Mouse (Mus musculus) kidney, postnatal 10 days (tissue): ENCODE data around the gene Rasa4.
A peak's percentile ranks its signal among the peaks of the same experiment; 100 is the strongest.
"Not testable (repeated sequence)": the region's sequence is repeated elsewhere in the genome, so short reads cannot be mapped to it uniquely, and the experiment has no call there.

ENCODE experiments used
- DNase-seq: peaks from one replicate; pipeline ENCODE4 v3.0.0; 2021; ENCODE audit warnings: mixed read lengths

The Rasa4 gene

DNA sequence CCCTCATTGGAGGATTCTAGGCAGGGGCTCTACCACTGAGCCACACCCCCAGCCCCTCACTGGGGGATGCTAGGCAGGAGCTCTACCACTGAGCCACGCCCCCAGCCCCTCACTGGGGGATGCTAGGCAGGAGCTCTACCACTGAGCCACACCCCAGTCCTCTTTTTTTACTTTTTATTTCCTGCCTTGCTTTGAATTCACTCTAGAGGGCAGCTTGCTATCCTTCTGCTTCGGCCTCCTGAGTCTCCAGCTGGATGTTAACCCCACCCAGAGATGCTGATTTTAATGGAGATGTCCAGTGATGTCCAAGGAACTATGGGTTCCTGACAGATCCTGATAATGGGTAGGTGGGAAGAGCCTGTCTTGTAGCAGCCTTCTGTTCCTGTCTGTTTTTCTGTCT, 14.3 kb upstream of the Rasa4 start:
- DNase-seq = no peak

GRCm38 (mm10) chr5:136073051-136073450, 10.7 kb upstream of the Rasa4 start:
- no peak for DNase-seq

GRCm38 (mm10) chr5:136073526-136073925, 10.2 kb upstream of the Rasa4 start:
- DNase-seq = no peak

GRCm38 (mm10) chr5:136075076-136075475, 8.6 kb upstream of the Rasa4 start:
- DNase-seq = no peak

DNA sequence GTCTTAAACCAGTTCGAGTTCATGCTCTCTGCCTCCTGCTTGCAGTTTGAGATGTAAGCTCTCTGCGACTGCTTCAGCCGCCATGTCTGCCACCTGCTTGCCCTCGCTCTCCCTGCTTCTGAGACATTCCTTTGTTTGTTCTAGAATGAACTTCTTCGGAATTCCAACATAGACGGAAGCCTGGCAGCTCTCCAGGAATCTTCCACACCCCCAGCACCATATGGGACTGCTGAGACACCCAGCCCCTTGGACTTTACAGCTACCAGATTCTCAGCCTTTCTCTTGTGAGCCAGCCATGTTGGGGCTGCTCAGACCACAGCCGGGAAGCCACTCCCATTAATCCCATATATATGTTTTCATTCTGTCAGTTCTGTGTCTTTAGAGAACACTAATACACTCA, 7.4 kb upstream of the Rasa4 start:
- DNase-seq = peak; percentile 71

GRCm38 (mm10) chr5:136077001-136077550, 6.6 kb upstream of the Rasa4 start:
- DNase-seq = no peak

- no peak for DNase-seq
These were observed 5.6 kb upstream of the Rasa4 start for GRCm38 (mm10) chr5:136078136-136078535.

DNA sequence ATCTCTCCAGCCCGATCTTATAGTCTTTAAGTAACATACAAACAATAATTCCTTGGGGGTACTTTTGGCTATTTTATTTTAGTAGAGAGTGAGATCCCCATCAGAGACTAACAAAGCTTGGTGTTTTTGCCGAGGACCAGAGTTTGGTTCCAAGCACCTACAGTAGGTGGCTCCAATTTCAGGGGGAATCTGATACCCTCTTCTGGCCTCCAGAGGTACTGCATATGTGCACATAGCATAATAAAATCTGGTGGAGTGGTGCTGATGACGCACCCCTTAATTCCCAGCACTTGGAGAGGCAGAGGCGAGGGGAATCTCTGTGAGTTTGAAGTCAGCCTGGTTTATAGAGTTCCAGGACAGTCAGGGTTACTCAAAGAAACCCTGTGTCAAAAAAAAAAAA, 1.4 kb upstream of the Rasa4 start:
- DNase-seq = no peak

GRCm38 (mm10) chr5:136084144-136084881, 597 bp downstream of the Rasa4 start:
- DNase-seq = peak; percentile 34

DNA sequence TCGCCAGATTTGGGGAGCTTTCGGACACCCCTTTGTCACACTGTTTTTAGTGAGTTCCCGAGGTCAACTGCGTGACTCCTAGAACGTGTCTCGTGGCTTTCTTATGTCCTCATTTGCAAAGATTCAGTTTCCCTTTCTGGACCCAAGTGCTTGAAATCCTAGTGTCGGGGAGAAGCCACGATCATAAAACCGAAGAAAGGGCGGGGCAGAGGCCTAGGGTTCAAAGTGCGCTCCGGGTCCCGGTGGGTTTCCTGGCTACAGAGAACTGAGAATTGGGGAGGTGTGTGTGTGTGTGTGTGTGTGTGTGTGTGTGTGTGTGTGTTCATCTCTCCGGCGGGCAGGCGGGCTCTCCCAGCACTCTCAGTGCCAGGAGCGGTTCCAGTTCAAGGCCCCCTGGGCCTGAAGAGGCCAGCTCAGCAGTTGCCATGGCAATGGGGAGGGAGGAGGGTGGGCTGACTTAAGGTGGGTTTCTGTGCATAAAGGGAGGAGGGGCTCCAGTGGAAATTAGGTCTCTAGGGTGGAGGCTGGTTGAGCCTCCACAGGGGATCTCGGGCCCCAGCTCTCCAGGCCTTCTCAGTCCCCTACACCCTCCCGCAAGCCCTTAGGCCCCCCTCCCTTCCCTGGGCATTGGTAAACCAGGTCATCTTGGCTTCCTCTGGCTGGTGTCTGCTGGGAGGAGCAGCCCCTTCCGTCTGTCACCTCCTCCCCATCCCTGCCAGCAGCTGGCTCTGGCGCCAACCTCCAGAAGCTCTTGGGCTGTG, 1.4 kb downstream of the Rasa4 start:
- peak; percentile 57 for DNase-seq

DNA sequence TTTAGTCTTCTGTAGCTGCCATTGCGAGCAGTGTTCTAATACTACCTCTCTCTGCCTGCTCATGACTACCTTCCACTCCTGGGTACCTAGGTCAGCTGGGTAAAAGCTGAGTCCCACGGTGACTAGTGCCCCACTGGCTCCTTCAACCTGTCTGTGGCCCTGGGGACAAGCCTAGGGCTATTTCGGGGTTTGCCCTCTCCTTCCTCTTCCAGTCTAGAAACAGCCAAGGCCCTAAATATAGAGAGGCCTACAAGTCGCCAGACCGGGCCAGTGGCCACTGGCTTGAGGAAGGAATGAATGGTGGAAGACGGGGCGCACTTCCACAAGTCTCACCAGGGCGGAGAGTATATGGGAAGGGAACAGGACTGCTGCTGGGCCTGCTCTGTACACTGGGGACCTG, 2.6 kb downstream of the Rasa4 start:
- no peak for DNase-seq

- peak; percentile 53 for DNase-seq
These were observed 5.3 kb downstream of the Rasa4 start for GRCm38 (mm10) chr5:136088821-136089575.

DNA sequence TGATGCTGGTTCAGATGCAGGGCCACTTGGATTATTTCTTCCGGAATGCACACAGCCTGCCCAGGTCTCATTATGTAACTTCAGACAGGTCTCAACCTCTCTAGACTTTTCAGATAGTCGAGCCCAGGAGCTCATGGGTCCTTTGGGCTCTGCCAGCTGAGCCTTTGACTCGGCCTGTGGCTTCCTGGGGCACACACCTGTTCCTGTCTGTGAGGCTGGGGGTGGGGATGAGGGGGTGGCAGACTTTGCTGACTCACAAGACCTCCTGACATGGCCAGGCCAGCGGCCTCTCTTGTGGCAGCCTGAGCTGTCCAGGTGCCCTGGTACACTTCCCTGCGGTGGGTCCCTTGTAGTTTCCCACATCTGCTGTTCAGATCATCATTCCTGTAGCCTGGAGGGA, 8.2 kb downstream of the Rasa4 start:
- DNase-seq = no peak

DNA sequence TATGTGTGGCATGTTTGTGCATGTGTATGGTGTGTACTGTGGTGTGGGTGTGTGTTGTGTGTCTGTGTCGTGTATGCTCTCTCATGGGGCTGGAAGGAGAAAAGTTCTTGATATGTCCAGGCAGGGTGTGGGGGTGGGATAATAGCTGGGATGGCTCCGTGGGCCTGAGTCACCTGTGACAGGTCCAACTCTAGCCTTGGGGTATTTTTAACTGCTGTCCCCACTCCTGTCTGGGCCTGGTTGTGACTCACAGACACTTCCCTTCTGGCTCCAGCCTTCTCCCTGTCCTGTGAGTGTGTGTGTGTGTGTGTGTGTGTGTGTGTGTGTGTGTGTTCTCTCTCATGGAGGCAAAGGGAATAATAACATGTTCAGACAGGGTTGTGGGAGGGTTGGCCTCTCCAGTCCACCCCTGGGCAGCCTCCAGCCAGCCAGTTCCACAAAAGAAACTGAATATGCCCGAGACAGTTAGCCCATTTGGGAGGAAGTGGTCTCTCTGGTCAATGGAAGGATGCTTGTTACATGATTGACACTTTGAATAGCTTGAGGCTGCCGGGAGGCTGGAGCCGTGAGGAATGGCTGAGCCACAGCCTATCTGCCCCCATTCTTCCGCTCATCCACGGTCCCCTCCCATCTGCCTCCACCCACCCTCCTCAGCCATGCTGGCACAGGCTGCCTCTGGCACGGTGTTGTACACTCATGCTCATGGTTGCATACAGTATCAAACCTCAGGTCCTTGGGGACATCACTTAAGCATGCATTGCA, 10.7 kb downstream of the Rasa4 start:
- no peak for DNase-seq

GRCm38 (mm10) chr5:136095089-136095488, 11.4 kb downstream of the Rasa4 start:
- no peak for DNase-seq

DNA sequence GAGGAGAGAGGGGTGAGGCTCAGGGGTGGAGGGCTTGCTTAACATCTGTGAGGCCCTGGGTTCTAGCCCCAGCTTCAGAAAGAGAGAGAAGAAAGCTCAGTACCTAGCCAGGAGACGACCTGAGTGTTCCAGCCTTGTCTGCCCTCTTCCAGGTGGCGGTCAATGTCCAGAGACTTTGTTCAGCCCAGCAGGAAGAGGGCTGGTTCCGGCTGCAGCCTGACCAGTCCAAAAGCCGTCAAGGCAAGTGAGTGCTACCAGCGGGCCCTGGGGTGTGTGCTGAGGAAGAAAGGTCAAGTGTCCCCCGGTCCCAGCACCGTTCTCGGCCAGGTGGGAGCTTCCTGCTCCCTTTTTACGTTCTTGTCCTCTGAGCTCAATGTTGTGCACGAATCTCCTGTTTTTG, 14.8 kb downstream of the Rasa4 start:
- no peak for DNase-seq

DNA sequence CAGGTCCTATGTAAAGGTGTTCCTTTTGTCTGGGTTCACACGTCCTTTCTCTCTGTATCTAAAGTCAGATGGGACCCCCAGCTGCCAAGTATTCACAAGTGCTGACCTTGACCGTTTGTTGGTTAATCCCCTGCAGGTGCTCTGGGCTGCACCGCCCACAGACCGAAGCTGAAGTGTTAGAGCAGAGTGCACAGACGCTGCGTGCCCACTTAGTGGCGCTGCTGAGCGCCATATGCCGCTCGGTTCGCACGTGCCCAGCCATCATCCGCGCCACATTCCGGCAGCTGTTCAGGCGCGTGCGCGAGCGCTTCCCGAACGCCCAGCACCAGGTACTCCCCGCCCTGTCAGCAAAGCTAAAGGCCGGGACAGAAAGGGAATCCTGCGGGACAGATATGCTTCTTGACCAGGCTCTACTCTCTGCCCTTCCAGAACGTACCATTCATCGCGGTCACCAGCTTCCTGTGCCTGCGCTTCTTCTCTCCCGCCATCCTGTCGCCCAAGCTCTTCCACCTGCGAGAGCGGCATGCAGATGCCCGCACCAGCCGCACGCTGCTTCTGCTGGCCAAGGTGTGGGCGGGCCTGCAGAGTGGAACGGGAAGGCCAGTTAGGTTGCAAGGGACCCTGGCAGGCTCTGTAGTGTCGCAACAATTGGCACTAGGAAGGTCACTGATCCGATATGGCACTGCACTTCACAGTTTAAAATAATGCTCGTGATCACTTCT, 18.5 kb downstream of the Rasa4 start:
- peak; percentile 82 for DNase-seq

DNA sequence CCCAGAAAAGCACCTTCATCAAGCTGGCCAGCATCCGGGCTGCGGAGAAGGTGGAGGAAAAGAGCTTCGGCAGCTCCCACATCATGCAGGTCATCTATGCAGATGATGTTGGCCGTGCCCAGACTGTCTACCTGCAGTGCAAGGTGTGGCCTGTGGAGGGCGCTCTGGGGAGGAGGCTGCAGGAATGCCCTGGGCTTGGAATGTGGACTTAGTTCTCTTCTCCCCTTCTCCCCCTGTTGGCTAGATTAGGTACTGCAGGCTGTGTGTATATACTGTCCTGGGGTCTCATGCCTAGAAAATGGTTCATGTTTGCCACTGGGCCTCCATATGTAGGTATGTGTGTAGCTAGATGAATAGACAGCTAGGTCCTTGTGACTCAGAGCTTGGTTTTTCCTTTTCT, 20.8 kb downstream of the Rasa4 start:
- peak; percentile 45 for DNase-seq

- no peak for DNase-seq
These were observed 24.8 kb downstream of the Rasa4 start for GRCm38 (mm10) chr5:136108486-136108885.

DNA sequence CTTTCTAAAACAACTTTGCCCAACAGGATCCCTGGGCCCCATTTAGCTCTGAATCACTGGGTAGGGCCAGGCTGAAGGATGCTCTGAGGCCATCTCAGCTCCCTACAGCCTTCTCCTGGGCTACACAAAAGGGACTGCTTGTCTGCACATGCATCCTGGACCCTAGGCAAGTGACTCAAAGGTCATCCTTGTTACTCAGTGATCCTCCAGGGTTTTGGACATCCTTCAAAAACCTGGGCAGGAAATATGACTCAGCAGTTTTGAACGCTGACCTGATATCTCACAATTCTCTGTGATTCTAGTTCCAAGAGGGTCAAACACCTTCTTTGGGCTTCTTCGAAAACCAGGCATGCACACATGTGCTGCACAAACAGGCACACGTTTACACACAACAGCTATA, 25.3 kb downstream of the Rasa4 start:
- DNase-seq = no peak

GRCm38 (mm10) chr5:136113546-136113945, 29.8 kb downstream of the Rasa4 start:
- not testable (repeated sequence) for DNase-seq
